In genomic region chr10:40970601-40971245, GRCm38 (mm10) we compare ENCODE assay signal across 11 mouse cellular contexts.
A peak's percentile ranks its signal among the peaks of the same experiment; 100 is the strongest.
DNase-seq lines count a peak whose midpoint lies in the region.
"Had no signal": no experiment of that assay in that cellular context is flagged by ENCODE, and none has a peak within 500 bp of the region (broad histone marks: within the 10 kb centered on the region; RNA-seq: fewer than 3 reads in every experiment).

No protein-coding gene starts in this region.

- DNase-seq in cerebellum, adult 18-20 months, result peak; percentile 13 to 18
- no peak for DNase-seq in cerebellum, adult 8-10 months
- DNase-seq in right cerebral cortex, adult 18-20 months, result peak; percentile 62
- no peak for DNase-seq in right cerebral cortex, postnatal 4 days
- DNase-seq in left cerebral cortex, postnatal 4 days, result peak; percentile 44
- no peak for DNase-seq in yolk sac, embryonic 10.5 days (ENCODE audit: low spot score)
- DNase-seq in thymus, postnatal 36 days, result no peak
- DNase-seq in kidney, postnatal 10 days, result no peak
- DNase-seq: adrenal gland, postnatal 36 days; gastrocnemius, postnatal 14 days; lung, embryonic 14.5 days had no signal

- intact Hi-C loops in left cerebral cortex, postnatal 4 days (cut with DNase I), result no loop called here

Comparison
In these comparisons a context has a peak if more than half of its experiments do, and no peak if none do; other contexts are left out.
1. DNase-seq: peak in cerebellum, adult 18-20 months (2 of 2), right cerebral cortex, adult 18-20 months (single experiment) and left cerebral cortex, postnatal 4 days (single experiment); none in cerebellum, adult 8-10 months (single experiment), right cerebral cortex, postnatal 4 days (single experiment), yolk sac, embryonic 10.5 days (single experiment), thymus, postnatal 36 days (0 of 2) and kidney, postnatal 10 days (single experiment).